Mouse (Mus musculus): ENCODE results near the gene Rbfox1. TPM values are rescaled to one million over a fixed set of nuclear protein-coding genes. Genes with fewer than 3 reads are reported as not detected.
A peak's percentile ranks its signal among the peaks of the same experiment; 100 is the strongest.

The Rbfox1 gene
- total RNA-seq, 2 experiments from 2014 or later = 315 to 328 TPM

- DNase-seq (ENCODE audit: low spot score in 2 of 2) = no peak
- intact Hi-C loops (cut with DNase I) = no loop called here
Measured at GRCm38 (mm10) chr16:6919681-6920080, 1034.5 kb downstream of the Rbfox1 start.

- intact Hi-C loops (cut with DNase I) = no loop called here
- no peak for DNase-seq (ENCODE audit: low spot score in 2 of 2)
Measured at GRCm38 (mm10) chr16:6927661-6928060, 1042.5 kb downstream of the Rbfox1 start.

GRCm38 (mm10) chr16:6930795-6931194, 1045.6 kb downstream of the Rbfox1 start:
- intact Hi-C loops (cut with DNase I) = no loop called here
- DNase-seq (ENCODE audit: low spot score in 2 of 2) = no peak

DNA sequence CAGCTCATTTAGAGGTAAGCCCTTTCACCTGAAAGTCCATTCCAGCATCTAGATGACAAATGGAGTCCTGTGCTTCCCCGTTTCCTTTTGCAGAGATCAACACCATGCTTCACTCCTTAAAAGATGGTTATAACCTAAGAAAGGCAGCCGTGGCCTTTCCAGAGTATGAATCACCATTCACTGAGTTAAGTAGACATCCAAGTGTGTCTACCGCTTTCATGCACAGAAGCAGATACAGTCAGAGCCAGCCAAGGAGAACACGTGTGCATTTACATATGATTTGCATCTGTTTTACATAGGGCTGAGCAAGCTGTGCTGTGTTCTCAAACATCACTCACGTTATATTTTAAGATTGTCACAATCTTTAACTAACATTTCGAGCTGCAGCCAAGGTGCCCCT, 1061.0 kb downstream of the Rbfox1 start:
- DNase-seq (ENCODE audit: low spot score in 2 of 2) = peak; percentile 62 to 83
- intact Hi-C loops (cut with DNase I) = no loop called here

- intact Hi-C loops (cut with DNase I) = no loop called here
- no peak for DNase-seq (ENCODE audit: low spot score in 2 of 2)
Measured at GRCm38 (mm10) chr16:6949666-6950065, 1064.5 kb downstream of the Rbfox1 start.

DNA sequence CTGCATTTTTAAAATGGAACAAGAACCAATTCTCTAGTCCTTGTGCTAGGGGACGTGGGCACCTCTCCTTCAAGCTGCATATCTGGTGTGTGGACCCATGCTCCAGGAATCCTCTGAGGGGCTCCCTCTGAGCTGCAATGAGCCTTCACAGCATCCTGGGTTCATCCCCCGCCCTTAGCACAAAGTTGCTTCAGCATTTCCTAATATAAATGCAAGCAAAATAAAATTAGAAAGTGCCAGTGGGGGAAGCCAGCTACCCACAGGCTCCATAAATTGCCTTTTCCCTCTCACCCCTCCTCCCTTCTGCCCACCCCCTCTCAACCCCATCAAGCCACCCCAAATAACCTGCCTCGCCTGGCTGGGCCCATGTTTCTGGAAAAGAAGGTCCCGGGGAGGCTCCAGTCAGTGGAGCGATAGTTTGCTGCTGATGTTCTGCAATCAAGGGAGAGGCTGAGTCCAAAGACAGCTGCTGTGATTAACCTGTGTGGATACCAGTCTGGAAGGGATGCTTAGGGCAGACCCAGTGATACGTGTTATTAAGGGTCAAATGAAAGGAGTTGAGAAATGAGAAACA, 1070.0 kb downstream of the Rbfox1 start:
- DNase-seq (ENCODE audit: low spot score in 2 of 2) = peak in 1 of 2 experiments; percentile 41

GRCm38 (mm10) chr16:6961931-6962379, 1076.8 kb downstream of the Rbfox1 start:
- DNase-seq (ENCODE audit: low spot score in 2 of 2) = no peak

More for the DNA sequence above, 1070.0 kb downstream of the Rbfox1 start:
- intact Hi-C loops (cut with DNase I) = no loop called here

DNA sequence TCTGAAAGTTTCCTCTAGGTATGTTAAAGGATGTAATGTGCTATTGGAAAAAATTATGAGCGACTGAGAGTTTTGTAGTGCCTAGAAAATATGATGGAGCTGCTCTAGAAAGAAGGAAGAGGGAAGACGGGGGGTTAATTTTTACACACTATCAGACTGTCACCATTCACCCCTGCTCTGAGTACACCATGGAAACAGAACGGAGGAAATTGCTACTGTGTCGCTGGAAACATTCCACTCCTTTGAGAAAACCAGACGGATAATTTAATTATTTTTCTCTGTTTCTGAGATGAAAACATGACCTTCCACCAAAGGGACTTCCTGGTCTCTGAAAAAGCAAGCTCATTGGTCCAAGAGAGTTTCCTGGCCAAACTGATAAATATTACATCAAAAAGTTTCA, 1077.4 kb downstream of the Rbfox1 start:
- intact Hi-C loops (cut with DNase I) = no loop called here

More at GRCm38 (mm10) chr16:6961931-6962379, 1076.8 kb downstream of the Rbfox1 start:
- intact Hi-C loops (cut with DNase I) = no loop called here

GRCm38 (mm10) chr16:6963533-6963932, 1078.4 kb downstream of the Rbfox1 start:
- DNase-seq (ENCODE audit: low spot score in 2 of 2) = peak in 1 of 2 experiments; percentile 38
- intact Hi-C loops (cut with DNase I) = no loop called here

More for the DNA sequence above, 1077.4 kb downstream of the Rbfox1 start:
- no peak for DNase-seq (ENCODE audit: low spot score in 2 of 2)

- intact Hi-C loops (cut with DNase I) = no loop called here
- DNase-seq (ENCODE audit: low spot score in 2 of 2) = no peak
Measured at GRCm38 (mm10) chr16:6964720-6965583, 1079.8 kb downstream of the Rbfox1 start.

GRCm38 (mm10) chr16:6969986-6970385, 1084.8 kb downstream of the Rbfox1 start:
- DNase-seq (ENCODE audit: low spot score in 2 of 2) = no peak
- intact Hi-C loops (cut with DNase I) = no loop called here

- DNase-seq (ENCODE audit: low spot score in 2 of 2) = no peak
Measured at GRCm38 (mm10) chr16:6976341-6976740, 1091.2 kb downstream of the Rbfox1 start.

DNA sequence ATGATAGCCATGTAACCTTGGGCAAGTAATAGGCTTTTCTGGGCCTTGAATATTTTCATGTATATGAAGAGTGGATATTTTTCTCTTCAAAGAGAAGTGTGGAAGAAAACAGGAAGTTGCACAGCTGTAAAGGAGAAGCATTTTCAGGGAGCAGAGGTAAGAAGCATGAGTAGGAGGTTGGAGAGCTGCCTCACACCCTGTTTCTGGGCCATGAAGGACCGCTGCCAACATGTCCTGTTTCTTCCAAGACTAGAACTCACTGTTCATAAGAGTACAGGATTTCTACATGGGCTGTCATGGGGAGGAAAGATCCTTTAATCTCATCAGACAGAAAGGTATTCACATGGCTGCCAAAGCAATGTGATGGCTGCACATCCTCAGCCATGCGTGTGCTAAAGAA, 1098.8 kb downstream of the Rbfox1 start:
- intact Hi-C loops (cut with DNase I) = no loop called here
- no peak for DNase-seq (ENCODE audit: low spot score in 2 of 2)

More at GRCm38 (mm10) chr16:6976341-6976740, 1091.2 kb downstream of the Rbfox1 start:
- intact Hi-C loops (cut with DNase I) = no loop called here

DNA sequence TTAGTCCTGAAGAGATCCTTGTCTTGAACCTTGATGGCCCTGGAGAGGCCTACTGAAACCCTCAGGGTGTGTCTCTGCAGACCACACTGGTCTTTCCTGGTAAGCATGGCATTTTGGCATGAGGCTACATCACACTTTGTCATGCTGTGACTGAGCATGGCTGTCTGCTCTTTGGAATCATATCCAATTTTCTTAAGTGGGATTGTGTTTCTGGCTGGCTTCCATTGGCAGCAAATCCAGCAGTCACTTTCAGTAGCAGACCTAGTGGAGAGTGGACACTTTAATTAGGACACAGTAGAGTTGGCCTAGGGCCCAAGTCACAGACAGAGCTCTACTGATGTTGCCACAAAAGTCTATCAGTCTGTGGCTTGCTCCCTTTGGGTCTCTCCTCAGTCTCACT, 1100.9 kb downstream of the Rbfox1 start:
- DNase-seq (ENCODE audit: low spot score in 2 of 2) = peak; percentile 38 to 53

GRCm38 (mm10) chr16:6986494-6986893, 1101.3 kb downstream of the Rbfox1 start:
- intact Hi-C loops (cut with DNase I) = no loop called here
- DNase-seq (ENCODE audit: low spot score in 2 of 2) = no peak

More for the DNA sequence above, 1100.9 kb downstream of the Rbfox1 start:
- intact Hi-C loops (cut with DNase I) = no loop called here

DNA sequence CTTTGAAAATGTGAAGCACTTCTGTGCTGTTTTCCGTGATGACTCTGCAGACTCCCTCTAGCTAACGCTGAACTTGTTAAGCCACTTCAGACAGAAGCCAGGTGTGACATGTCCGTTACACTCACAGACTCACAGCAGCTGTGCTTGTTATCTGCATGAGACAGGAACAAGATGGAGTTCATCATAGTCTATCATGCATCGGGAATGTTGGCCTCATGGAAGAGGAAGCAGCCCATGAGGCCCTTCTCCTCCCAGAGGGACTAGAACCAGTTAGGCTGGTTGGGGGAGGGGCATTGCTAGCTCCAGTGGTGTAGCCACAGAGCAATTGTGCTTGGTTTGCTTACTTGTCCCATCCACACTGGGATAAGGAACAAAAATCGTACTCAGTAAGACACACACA, 1107.1 kb downstream of the Rbfox1 start:
- no peak for DNase-seq (ENCODE audit: low spot score in 2 of 2)
- intact Hi-C loops (cut with DNase I) = no loop called here

- intact Hi-C loops (cut with DNase I) = no loop called here
- no peak for DNase-seq (ENCODE audit: low spot score in 2 of 2)
Measured at GRCm38 (mm10) chr16:6993180-6993579, 1108.0 kb downstream of the Rbfox1 start.

DNA sequence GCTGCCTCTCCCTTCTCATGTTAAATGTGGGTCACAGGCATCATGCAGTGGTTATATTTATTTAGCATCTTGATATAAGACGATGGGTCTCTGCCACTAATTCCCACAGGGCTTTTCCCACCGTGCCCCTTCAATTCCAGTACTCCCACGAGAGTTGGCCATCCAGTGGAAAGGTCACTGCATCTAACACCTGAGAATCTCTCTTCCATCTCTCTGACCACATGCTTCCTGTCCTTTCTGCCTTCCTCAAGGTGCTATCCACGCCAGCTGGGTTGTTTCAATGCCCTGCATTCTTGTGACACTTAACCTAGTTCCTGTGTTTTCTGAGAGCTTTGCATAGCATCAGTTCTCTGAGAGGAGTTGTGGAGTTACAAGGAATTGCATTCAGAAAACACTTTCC, 1112.0 kb downstream of the Rbfox1 start:
- intact Hi-C loops (cut with DNase I) = no loop called here
- DNase-seq (ENCODE audit: low spot score in 2 of 2) = no peak

DNA sequence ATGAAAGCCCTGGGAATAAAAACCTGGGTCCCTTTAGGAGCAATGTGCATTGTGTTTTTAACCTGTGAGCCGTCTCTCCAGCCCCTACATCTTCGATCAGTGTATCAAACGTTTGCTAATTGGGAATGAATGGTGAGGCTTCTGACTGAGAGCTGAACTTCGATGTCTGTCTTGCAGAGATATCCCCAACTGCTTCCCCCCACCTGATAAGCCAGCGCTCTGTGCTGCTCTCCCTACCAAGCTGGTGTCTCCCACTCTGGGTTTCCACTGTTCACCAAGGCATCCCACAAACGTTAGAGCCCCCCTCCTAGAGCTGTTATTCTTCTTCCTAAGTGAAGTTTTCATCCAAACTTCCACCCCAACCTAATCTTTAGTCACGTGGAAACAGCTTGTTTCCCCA, 1112.7 kb downstream of the Rbfox1 start:
- no peak for DNase-seq (ENCODE audit: low spot score in 2 of 2)
- intact Hi-C loops (cut with DNase I) = no loop called here

DNA sequence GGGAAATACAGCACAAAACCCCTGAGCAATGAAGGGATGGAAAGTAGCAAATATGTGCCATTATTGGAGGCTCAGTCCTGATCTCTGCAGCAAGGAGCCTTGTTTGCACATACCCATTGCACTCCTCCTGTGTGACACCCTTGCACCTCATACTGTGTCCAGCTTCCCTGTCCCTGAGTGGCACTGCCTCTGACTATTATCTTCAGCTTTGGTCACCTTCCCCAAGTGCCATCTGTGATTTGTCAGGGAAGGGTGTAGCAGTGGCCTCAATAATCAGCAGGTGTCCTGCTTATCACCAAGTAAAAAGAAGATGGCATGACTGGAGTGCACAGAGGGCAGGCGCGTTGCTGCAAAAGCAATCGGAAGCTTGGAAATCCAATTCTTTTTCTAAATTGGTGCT, 1119.4 kb downstream of the Rbfox1 start:
- intact Hi-C loops (cut with DNase I) = no loop called here
- no peak for DNase-seq (ENCODE audit: low spot score in 2 of 2)

DNA sequence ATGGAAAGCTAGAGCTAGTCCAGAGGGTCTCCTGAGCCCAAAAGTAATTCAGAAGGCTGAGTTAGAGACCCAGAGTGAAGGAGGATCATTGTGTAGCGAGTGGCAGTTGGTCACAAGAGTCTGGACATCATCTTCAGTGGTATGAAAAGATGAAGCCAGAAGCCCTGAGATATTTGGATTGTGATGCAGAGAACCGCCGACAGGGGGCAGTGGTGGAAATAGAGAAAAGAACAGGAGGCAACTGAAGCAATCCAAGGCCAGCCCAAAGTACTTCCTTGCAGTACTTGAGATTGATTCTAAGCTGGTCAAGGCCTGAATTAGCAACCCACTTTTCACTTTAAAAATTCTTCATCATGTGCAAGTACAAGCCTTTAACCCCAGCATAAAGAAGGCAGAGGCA, 1120.3 kb downstream of the Rbfox1 start:
- peak; percentile 45 to 63 for DNase-seq (ENCODE audit: low spot score in 2 of 2)
- intact Hi-C loops (cut with DNase I) = no loop called here

Data from left cerebral cortex, postnatal 14 days (tissue).